Mouse (Mus musculus) heart, embryonic 14.5 days (tissue): ENCODE measurements at regions not wholly inside any gene's neighbourhood (a gene's known extent, or its start where the extent isn't known, plus 50 kb on each side); places are given as distances from the start of the nearest gene placed in this dataset.
"Not testable (repeated sequence)": the region's sequence is repeated elsewhere in the genome, so short reads cannot be mapped to it uniquely, and the experiment has no call there.

ENCODE experiments used
- ATAC-seq: fragments of 200-750 bp; cut with Nextera tagmentation; 2 replicates; pipeline ENCODE4 v1.8.0; 2017; ENCODE audit warnings: low read depth, moderate TSS enrichment; ENCODE audit not compliant: insufficient number of reproducible peaks, insufficient read depth, low FRiP score
- H3K27ac ChIP-seq, 2 experiments: fragments of 200-500 bp in 1 of 2; fragments of 300-500 bp in 1 of 2; sonication (generic) in 1 of 2; replicated peaks in 1 of 2; 2 replicates each; pipeline ENCODE4 v1.5.1; 2012 to 2014; ENCODE audit warnings: low read depth in 2 of 2, low read length in 2 of 2, control low read depth in 1 of 2, mild to moderate bottlenecking in 1 of 2, mixed read lengths in 1 of 2; ENCODE audit not compliant: control insufficient read depth in 1 of 2, insufficient read depth in 1 of 2
- H3K27me3 ChIP-seq: fragments of 300-500 bp; sonication (generic); 2 replicates; pipeline ENCODE4 v1.6.1; 2014; ENCODE audit warnings: mild to moderate bottlenecking, low read length, control low read depth; ENCODE audit not compliant: control insufficient read depth, insufficient read depth
- H3K36me3 ChIP-seq: fragments of 300-500 bp; sonication (generic); 2 replicates; pipeline ENCODE4 v1.6.1; 2014; ENCODE audit warnings: mild to moderate bottlenecking, control low read depth, low read length, mixed read lengths; ENCODE audit not compliant: control insufficient read depth, insufficient read depth
- H3K4me1 ChIP-seq, 2 experiments: fragments of 200-500 bp in 1 of 2; fragments of 300-500 bp in 1 of 2; sonication (generic) in 1 of 2; 2 replicates each; pipeline ENCODE4 v1.6.1; 2012 to 2014; ENCODE audit warnings: low read length in 2 of 2, control low read depth in 1 of 2, mixed read lengths in 1 of 2; ENCODE audit not compliant: control insufficient read depth in 2 of 2, insufficient read depth in 2 of 2
- H3K4me2 ChIP-seq: fragments of 300-500 bp; sonication (generic); 2 replicates; pipeline ENCODE4 v1.6.1; 2014; ENCODE audit warnings: mild to moderate bottlenecking, low read length
- H3K4me3 ChIP-seq, 2 experiments: fragments of 200-500 bp in 1 of 2; fragments of 300-500 bp in 1 of 2; sonication (generic) in 1 of 2; 2 replicates each; pipeline ENCODE4 v1.5.1; 2012 to 2014; ENCODE audit warnings: low read length in 2 of 2, mild to moderate bottlenecking in 2 of 2, control low read depth in 1 of 2, low read depth in 1 of 2, moderate library complexity in 1 of 2; ENCODE audit not compliant: control insufficient read depth in 1 of 2, insufficient read depth in 1 of 2
- H3K9ac ChIP-seq: fragments of 300-500 bp; sonication (generic); 2 replicates; pipeline ENCODE4 v1.6.1; 2014; ENCODE audit warnings: mild to moderate bottlenecking, low read length
- H3K9me3 ChIP-seq: fragments of 300-500 bp; sonication (generic); 2 replicates; pipeline ENCODE4 v1.6.1; 2016; ENCODE audit warnings: low read length, control low read depth; ENCODE audit not compliant: control insufficient read depth
- WGBS: fragments of 180-500 bp; shearing (Covaris S2); extraction: QIAGEN DNeasy Blood & Tissue Kit; methylation state at CpG from one replicate; pipeline ENCODE4 v1.1.7; 2014; 5-methylcytosine and 5-hydroxymethylcytosine counted together

GRCm38 (mm10) chr13:107555958-107556357 is 488.3 kb upstream of the Smim15 start:
- WGBS = 68% methylated on average over 3 of the region's 3 CpGs
- Histone ChIP-seq H3K36me3 (no peaks in the 10 kb centered on the region), H3K4me1 (no peaks in the 10 kb centered on the region), H3K9ac (no peak overlapping the region), H3K27ac (no peak overlapping the region), H3K9me3 (no peaks in the 10 kb centered on the region), H3K27me3 (no peaks in the 10 kb centered on the region), H3K4me2 (no peak overlapping the region), H3K4me3 (no peak overlapping the region)
- ATAC-seq = no peak

- Histone ChIP-seq H3K27ac (no peak overlapping the region), H3K36me3 (no peaks in the 10 kb centered on the region), H3K4me2 (no peak overlapping the region), H3K9ac (no peak overlapping the region), H3K9me3 (no peaks in the 10 kb centered on the region), H3K27me3 (no peaks in the 10 kb centered on the region), H3K4me3 (no peak overlapping the region), H3K4me1 (no peaks in the 10 kb centered on the region)
- ATAC-seq = no peak
- WGBS = 90% methylated on average over 3 of the region's 3 CpGs
Observed at GRCm38 (mm10) chr13:107554091-107554490, 490.2 kb upstream of the Smim15 start.

GRCm38 (mm10) chr13:107552165-107552564 is 492.1 kb upstream of the Smim15 start:
- H3K9me3 ChIP-seq = no peaks in the 10 kb centered on the region
- H3K27ac ChIP-seq = no peak overlapping the region
- no peak overlapping the region for H3K9ac ChIP-seq
- 88% methylated on average over 4 of the region's 4 CpGs for WGBS
- H3K4me2 ChIP-seq = no peak overlapping the region
- H3K27me3 ChIP-seq = no peaks in the 10 kb centered on the region
- no peak overlapping the region for H3K4me3 ChIP-seq
- H3K4me1 ChIP-seq = no peaks in the 10 kb centered on the region
- H3K36me3 ChIP-seq = no peaks in the 10 kb centered on the region
- no peak for ATAC-seq

- not testable (repeated sequence) for H3K9me3 ChIP-seq, H3K27ac ChIP-seq, H3K4me2 ChIP-seq, ATAC-seq, H3K36me3 ChIP-seq, H3K4me3 ChIP-seq, H3K4me1 ChIP-seq, H3K9ac ChIP-seq, H3K27me3 ChIP-seq
- WGBS = 93% methylated on average over 7 of the region's 7 CpGs
Observed at GRCm38 (mm10) chr13:107549995-107550394, 494.3 kb upstream of the Smim15 start.

GRCm38 (mm10) chr13:107547073-107547472 is 497.2 kb upstream of the Smim15 start:
- Histone ChIP-seq H3K9me3 (no peaks in the 10 kb centered on the region), H3K36me3 (no peaks in the 10 kb centered on the region), H3K27ac (no peak overlapping the region), H3K4me1 (no peaks in the 10 kb centered on the region), H3K27me3 (no peaks in the 10 kb centered on the region), H3K4me2 (no peak overlapping the region), H3K9ac (no peak overlapping the region), H3K4me3 (no peak overlapping the region)
- no peak for ATAC-seq
- 90% methylated on average over 7 of the region's 7 CpGs for WGBS

GRCm38 (mm10) chr13:107546181-107546900 is 497.9 kb upstream of the Smim15 start:
- Histone ChIP-seq H3K9me3 (no peaks in the 10 kb centered on the region), H3K27ac (no peak overlapping the region), H3K27me3 (no peaks in the 10 kb centered on the region), H3K9ac (no peak overlapping the region), H3K4me1 (no peaks in the 10 kb centered on the region), H3K36me3 (no peaks in the 10 kb centered on the region), H3K4me2 (no peak overlapping the region), H3K4me3 (no peak overlapping the region)
- 54% methylated on average over 10 of the region's 10 CpGs for WGBS
- ATAC-seq = no peak

GRCm38 (mm10) chr13:107541635-107541955 is 502.7 kb upstream of the Smim15 start:
- Histone ChIP-seq H3K36me3 (no peaks in the 10 kb centered on the region), H3K27me3 (no peaks in the 10 kb centered on the region), H3K27ac (no peak overlapping the region), H3K4me3 (no peak overlapping the region), H3K9me3 (no peaks in the 10 kb centered on the region), H3K4me2 (no peak overlapping the region), H3K9ac (no peak overlapping the region), H3K4me1 (no peaks in the 10 kb centered on the region)
- WGBS = 46% methylated on average over 2 of the region's 2 CpGs
- no peak for ATAC-seq
